Mouse (Mus musculus): ENCODE measurements at regions not wholly inside any gene's neighbourhood (a gene's known extent, or its start where the extent isn't known, plus 50 kb on each side); places are given as distances from the start of the nearest gene placed in this dataset.

DNA sequence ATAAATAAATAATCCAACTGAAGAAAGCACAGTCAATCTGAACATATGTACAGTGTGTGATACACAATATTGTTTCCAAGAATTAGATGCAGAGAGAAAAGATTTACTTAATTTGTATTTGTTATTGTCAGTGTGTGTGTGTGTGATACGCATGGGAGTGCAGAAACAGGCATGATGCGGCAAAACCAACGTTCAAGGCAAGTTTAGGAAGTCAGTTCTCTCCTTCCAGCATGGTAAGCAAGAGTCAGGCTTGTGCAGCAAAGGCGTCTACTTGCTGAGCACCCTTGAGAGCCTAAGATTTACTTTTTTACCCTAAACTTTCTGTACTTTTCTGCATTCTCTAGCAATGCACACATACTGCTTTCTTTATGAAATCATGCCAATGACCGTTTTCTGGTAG is 102.7 kb upstream of the Sstr4 start:
- no peak for DNase-seq

DNA sequence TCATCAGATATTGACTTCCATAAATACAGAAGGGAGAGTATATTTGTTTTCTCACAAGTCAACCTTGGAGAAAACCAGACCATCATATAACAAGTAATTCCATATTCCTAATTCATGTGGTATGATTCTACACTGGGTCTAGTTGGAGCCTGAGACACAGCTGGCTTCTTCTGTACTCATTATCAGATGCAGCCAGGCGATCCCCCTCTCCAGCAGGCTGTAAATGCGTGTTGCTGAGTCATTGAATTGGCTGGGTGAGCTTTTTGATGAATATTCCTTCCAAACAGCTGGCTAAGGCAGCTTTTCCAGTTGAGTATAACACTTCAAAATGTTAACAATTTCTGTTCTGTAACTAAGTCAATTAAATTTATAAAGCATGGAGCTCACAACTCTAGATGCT is 102.2 kb upstream of the Sstr4 start:
- peak; percentile 23 for DNase-seq

DNA sequence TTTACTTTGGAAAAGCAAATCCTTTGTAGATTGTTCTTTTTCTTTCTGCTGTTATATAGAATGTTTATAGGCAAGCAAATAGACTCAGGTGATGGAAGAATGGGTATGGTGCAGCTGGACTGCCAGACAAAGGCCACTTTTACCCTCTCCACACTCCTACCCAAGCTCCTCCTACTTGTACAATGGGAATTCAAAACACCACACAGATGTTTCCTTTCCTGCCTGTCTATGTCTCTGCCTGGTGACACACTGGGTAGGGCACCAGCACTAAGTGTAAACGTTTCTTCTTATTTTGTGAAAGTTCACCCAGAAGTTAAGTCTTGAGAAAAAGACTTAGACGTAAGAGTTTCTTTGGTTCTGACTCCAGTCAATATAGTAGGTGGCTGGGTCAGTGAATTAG is 94.3 kb upstream of the Sstr4 start:
- no peak for DNase-seq

DNA sequence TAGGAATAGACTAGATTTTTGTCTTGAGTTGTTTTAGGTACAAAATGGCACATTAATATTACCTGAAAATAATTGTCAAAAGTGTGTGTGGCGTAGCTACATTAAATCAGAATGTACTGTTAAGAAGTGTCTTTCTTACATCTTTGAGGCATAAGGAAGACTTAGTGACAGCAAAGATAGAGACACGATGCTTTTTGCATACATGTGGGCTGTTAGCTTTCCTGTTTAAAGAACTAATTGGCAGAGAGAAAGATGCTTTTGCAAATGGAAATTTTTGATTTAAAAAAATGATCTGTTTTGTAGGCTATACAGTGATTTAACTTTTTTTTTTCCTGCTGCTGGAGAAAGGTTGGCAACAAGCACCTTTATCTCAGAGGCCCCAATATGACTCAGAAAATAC is 82.9 kb upstream of the Sstr4 start:
- DNase-seq, result no peak

DNA sequence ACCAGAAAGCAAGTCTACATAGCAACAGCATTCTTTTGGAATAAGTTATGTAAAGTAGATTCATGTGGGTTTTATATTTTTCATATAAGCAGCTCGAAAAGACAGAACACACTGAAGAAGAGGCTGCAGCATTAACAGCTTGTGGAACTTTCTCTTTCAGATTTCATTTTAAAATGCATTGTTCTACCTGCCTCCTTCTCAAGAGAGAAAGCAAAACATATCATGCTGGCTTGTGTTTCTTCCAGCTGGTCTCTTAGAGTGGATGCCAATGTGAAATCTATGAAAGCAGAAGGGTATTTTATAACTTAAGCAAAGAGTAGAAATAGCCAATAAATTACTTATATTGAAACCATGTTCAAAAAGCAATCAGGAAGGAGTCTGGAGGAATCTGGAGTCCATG is 74.2 kb upstream of the Sstr4 start:
- peak; percentile 30 for DNase-seq

DNA sequence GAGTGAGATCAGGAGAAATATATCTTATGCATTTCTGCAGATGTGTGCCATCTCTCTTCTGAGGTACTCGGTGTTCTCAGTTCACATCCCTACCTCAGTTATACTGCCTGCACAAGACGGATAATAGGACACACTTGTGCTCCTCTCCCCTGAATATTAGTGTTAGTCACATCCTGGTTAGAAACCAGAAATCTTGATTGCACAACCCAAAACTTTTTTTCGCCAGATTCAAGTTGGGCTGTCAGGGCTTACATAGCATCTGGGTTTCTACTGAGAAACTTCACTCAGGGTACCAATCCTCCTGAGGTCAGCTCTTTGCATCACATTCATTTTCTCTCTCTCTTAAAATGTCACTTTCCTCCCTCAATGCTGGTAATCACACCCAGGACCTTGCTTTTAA is 69.8 kb upstream of the Sstr4 start:
- no peak for DNase-seq

DNA sequence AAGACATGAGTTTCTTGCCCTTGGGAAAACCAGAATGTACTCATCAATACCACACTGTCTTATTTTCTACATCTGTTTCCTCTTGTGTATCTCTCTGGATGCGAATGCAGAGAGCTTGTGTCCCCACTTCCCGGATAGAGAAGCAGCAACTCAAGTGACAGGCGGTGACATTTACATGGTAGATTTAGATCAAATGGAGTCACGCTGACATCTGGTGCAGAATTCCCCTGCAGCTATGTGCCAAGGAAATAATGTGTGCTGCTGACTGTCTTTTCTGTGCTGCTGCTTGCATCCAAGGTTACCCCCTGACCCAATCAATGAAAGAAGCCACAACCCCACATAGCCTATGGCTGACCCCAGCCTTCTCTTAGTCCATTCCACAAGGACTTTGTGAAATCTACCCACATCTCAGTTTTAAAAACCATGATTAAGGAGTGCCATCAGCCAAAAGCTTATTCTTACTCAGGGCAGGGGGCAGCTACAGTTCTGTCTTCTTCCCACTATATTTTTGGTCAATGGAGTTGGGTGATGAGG is 69.2 kb upstream of the Sstr4 start:
- peak; percentile 59 for DNase-seq

DNA sequence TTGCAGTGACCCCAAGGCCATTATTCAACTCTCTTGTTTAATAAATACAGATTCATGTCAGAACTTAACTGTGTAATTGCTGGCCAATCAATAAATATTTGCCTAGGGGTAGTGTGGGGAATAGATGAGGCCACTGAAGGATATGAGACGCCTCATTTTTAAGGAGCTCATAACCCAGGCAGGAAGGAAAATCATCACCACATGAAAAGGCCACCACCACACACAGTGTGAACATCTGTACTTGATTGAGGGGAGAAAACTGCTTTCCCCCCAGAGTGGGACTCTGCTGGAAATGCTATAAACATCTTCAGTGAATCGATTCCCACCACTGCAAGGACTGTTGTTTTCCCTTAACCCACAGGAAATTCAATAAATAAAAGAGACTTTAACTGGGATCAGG is 68.7 kb upstream of the Sstr4 start:
- no peak for DNase-seq

DNA sequence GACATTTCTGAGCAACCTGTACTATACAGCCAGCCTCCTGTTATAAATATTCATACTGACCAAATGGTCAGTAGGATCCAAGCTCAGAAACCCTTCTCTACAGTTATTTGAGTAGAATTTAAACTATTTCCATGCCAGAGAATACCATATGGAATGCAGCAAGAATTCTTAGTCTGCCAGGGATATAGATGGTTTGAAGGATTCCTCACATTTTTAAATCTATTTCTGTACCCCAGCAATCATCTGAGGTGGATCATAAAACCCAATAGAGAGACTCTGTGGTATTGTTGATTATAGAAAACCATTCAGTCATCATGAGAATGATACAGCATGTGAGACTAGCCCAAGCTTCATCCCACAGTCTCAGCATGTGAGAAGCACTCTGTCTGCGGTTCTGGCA is 67.6 kb upstream of the Sstr4 start:
- no peak for DNase-seq

DNA sequence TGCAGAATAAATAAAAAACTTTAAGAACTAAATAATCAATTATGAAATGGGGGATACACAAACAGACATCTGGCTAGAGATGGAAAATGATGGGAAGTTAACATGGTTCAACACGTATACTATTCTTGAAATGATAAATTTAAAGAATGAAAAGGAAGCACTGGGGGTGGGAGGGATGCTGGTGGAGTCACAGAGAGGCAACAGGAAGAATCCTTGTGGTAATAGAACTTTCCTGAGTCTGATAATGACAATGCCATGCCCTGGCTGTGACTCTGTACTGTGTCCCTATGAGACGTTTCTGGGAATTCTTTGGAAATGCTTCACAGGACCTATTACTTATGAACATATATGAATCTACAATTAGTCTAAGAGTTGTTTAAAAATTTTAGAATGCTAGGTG is 64.8 kb upstream of the Sstr4 start:
- DNase-seq, result no peak

DNA sequence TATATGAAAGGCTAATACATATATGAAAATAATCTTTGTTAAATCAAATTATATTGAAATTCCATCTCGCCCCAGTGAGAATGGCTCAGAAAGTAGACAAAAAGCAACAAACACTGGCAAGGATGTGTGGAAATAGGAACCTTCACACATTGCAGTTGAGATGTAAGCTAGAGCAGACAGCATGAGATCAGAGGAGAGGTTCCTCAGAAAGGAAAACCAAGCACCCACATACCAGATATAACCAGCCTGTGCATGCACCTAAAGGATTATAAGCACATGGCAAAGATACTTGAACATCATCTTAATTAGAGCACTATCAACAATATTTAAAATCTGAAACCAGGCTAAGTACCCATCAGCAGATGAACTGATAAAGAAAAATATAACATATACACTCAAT is 60.6 kb upstream of the Sstr4 start:
- no peak for DNase-seq

DNA sequence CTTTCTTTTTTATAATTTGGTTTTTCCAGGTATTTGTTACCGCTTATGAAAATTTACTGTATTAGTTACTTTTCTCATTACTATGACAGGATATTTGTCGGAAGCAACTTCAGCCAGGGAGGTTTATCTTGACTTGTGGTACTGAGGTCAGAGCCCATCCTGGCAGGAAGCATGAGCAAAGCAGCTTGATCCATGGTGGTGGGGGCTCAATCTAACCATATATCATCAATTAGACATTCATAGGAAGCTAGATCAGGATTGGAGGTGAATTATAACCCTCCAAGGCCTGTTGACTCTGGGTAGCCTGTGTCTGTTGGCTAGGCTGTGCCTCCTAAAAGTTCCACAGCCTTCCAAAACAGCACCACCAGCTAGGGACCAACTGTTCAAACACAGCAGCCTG is 58.5 kb upstream of the Sstr4 start:
- no peak for DNase-seq

DNA sequence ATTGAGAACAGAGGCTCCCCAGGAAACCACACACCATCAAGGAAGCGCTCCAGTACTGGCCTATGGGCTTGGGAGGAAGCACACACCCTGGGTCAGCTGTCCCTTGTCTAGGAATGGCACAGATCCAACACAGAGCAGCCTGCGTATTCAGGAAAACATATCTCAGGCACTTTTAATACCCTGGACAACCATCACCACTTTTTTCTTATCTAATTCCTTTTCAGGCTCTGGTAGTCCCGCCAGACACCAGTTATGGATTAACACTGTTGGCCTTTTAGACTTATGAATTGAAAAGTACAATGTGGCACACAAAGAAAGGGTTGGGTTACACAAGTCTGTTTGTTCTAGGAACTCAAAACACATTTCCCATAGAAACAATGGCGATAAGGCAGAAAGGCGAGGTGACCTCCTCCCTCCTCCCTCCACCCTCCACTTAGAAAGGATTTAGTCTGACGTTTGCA is 56.8 kb upstream of the Sstr4 start:
- no peak for DNase-seq

DNA sequence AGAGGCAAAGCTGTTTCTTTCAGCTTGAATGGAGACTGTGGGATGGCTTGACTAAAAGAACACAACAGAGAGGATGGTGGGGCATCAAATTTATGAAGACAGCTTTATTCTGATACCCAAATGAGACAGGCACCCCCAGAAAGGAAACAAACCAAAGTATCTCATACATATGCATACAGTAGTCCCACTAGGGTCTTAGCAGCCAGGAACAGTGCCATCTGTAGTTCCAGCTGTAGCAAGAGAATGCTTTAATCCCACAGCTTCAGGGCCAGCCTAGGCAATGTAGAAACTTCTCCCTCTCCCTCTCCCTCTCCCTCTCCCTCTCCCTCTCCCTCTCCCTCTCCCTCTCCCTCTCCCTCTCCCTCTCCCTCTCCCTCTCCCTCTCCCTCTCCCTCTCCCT is 56.2 kb upstream of the Sstr4 start:
- peak; percentile 66 for DNase-seq

DNA sequence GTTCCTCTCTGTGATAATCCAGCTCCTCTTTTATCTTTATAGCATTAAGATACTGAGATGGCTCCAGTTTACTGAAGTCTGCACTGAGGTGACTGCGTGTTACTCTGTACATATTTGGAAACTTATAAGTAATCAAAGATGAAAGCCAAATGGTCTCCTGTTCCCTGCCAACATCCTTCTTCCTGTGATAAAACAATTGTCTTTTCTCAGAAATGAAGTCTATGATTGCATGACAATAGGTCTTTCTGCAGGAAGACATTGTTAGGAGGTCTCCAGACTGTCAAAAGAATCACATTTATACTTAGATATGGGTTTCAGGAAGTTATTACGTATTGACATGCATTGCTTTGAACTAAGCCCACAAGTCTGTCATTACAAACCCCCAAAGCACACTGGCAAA is 51.0 kb upstream of the Sstr4 start:
- DNase-seq, result no peak

Data from layer of hippocampus, adult 9-11 months (tissue).